Mouse (Mus musculus) limb, embryonic 15.5 days (tissue): Measurements from ENCODE around the gene Sv2b. TPM values are rescaled to one million over a fixed set of nuclear protein-coding genes. Genes with fewer than 3 reads are reported as not detected.

Source experiments
- ATAC-seq: fragments of 200-750 bp; cut with Nextera tagmentation; 2 replicates; pipeline ENCODE4 v1.8.0; 2017; ENCODE audit warnings: low read depth, moderate TSS enrichment; ENCODE audit not compliant: insufficient number of reproducible peaks, low FRiP score, low TSS enrichment
- H3K27ac ChIP-seq: fragments of 300-500 bp; sonication (generic); 2 replicates; pipeline ENCODE4 v1.5.1; 2015; ENCODE audit warnings: moderate library complexity, mild to moderate bottlenecking, inconsistent platforms
- H3K27me3 ChIP-seq: fragments of 300-500 bp; sonication (generic); 2 replicates; pipeline ENCODE4 v1.6.1; 2015; ENCODE audit warnings: inconsistent platforms
- H3K36me3 ChIP-seq: fragments of 300-500 bp; sonication (generic); 2 replicates; pipeline ENCODE4 v1.6.1; 2015; ENCODE audit warnings: inconsistent platforms
- H3K4me1 ChIP-seq: fragments of 300-500 bp; sonication (generic); 2 replicates; pipeline ENCODE4 v1.6.1; 2015; ENCODE audit warnings: inconsistent platforms
- H3K4me2 ChIP-seq: fragments of 300-500 bp; sonication (generic); 2 replicates; pipeline ENCODE4 v1.6.1; 2015; ENCODE audit warnings: mild to moderate bottlenecking, inconsistent platforms
- H3K4me3 ChIP-seq: fragments of 300-500 bp; sonication (generic); 2 replicates; pipeline ENCODE4 v1.5.1; 2015; ENCODE audit warnings: mild to moderate bottlenecking, inconsistent platforms
- H3K9ac ChIP-seq: fragments of 300-500 bp; sonication (generic); 2 replicates; pipeline ENCODE4 v1.6.1; 2015; ENCODE audit warnings: inconsistent platforms
- H3K9me3 ChIP-seq: fragments of 300-500 bp; sonication (generic); 2 replicates; pipeline ENCODE4 v1.6.1; 2016; ENCODE audit warnings: inconsistent platforms
- WGBS: fragments of 180-500 bp; shearing (Covaris S2); methylation state at CpG from one replicate; pipeline ENCODE4 v1.1.7; 2015; 5-methylcytosine and 5-hydroxymethylcytosine counted together
- polyA plus RNA-seq: library from polyadenylated mRNA; unstranded; fragments of >200 nt; fragmentation: Nextera tagmentation; extraction: Ambion mirVana; gene quantifications from 2 replicates; pipeline ENCODE4 v1.2.1, GENCODE M21; 2015

Sv2b gene
- polyA plus RNA-seq, 1 experiment from 2014 or later: 2.6 TPM

GRCm38 (mm10) chr7:75318320-75318719 is 9.3 kb upstream of the Sv2b start:
- Histone ChIP-seq H3K36me3 (no peaks in the 10 kb centered on the region), H3K27ac (no peak overlapping the region), H3K27me3 (no peaks in the 10 kb centered on the region), H3K4me3 (no peak overlapping the region), H3K4me1 (no peaks in the 10 kb centered on the region), H3K4me2 (no peak overlapping the region), H3K9me3 (no peaks in the 10 kb centered on the region), H3K9ac (no peak overlapping the region)
- 69% methylated on average over 1 of the region's 1 CpGs for WGBS
- ATAC-seq: no peak

DNA sequence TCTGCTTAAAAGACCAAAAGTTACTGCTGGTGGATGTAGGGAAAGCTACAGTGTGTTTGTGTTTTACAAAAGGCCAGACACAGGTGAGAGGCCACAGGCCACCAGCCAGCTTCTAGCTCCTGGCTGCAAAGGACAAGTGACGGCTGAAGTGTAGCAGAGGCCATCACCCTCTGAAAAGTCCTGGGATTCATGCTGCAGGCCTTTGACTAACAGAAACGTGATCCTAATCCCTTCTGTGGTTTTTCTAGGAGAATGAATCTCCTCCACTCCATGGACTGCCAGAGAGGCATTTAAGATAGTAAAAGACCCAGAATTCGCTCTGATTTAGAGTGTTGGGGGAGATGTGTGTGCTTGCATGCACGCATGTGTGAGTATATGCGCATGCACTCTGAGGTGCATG is 5.8 kb upstream of the Sv2b start:
- Histone ChIP-seq H3K36me3 (no peaks in the 10 kb centered on the region), H3K9me3 (no peaks in the 10 kb centered on the region)
- no peak for ATAC-seq

DNA sequence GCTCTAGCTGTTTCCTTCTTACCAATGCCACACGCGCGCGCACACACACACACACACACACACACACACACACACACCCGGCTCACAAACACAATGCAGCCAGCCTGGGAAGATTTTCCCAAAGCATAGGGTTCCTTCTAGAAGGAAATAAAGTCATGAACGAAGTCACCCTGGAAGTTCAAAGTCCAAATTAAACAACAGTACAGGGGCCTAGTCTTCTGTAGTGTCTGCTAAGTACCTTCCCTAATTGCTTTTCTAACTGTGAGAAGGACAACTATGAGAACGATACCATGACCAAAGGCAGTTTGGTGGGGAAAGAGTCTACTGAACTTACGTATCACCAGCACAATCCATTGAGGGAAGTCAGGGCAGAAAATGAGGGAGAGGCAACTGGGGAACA is 508 bp upstream of the Sv2b start:
- Histone ChIP-seq H3K4me1 (peaks cover 19% of the 10 kb centered on the region), H3K4me2 (no peak overlapping the region), H3K27me3 (peaks cover 37% of the 10 kb centered on the region), H3K36me3 (no peaks in the 10 kb centered on the region), H3K9ac (no peak overlapping the region), H3K4me3 (no peak overlapping the region), H3K27ac (no peak overlapping the region), H3K9me3 (no peaks in the 10 kb centered on the region)
- no peak for ATAC-seq
- 79% methylated on average over 8 of the region's 8 CpGs for WGBS

More for the DNA sequence above, 5.8 kb upstream of the Sv2b start:
- 71% methylated on average over 5 of the region's 5 CpGs for WGBS
- Histone ChIP-seq H3K4me3 (no peak overlapping the region), H3K9ac (no peak overlapping the region), H3K4me1 (no peaks in the 10 kb centered on the region), H3K27ac (no peak overlapping the region), H3K27me3 (peaks cover 8% of the 10 kb centered on the region; the same call in 1 of the 2 replicates), H3K4me2 (no peak overlapping the region)

GRCm38 (mm10) chr7:75308140-75308456 is 964 bp downstream of the Sv2b start:
- H3K36me3 ChIP-seq: no peaks in the 10 kb centered on the region
- 3% methylated on average over 8 of the region's 8 CpGs for WGBS
- H3K4me3 ChIP-seq: peak overlapping the region; percentile 45
- H3K4me2 ChIP-seq: peak overlapping the region; percentile 94
- H3K9me3 ChIP-seq: no peaks in the 10 kb centered on the region
- H3K9ac ChIP-seq: no peak overlapping the region
- ATAC-seq: no peak
- peaks cover 37% of the 10 kb centered on the region for H3K27me3 ChIP-seq
- no peak overlapping the region for H3K27ac ChIP-seq
- H3K4me1 ChIP-seq: peaks cover 19% of the 10 kb centered on the region

DNA sequence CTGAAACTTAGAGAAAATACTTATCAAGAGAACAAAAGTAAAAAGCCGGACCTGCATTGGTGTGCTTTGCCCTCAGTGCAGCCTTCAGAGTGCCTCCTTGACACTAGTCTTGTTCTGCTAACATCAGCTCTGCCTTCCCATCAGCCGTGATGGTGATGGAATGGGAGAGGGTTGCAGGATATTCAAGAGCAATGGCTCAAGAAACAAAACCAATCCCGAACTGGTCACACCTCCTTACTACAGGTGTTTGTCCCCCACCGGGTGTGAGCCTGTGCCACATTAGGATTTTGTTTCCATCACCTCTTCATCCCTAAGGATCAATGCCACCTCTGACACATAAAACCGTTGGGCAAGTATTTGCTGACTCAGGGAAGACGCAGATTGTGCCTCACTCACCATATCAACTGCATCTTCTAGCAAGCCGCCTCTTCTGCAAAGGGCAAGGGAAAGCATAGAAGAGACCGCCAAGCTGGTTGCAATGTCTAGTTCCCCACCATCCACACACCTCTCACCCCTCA is 1.4 kb downstream of the Sv2b start:
- H3K4me3 ChIP-seq: peak overlapping the region; percentile 45
- ATAC-seq: no peak
- H3K27ac ChIP-seq: no peak overlapping the region
- peaks cover 19% of the 10 kb centered on the region for H3K4me1 ChIP-seq
- no peaks in the 10 kb centered on the region for H3K36me3 ChIP-seq
- no peaks in the 10 kb centered on the region for H3K9me3 ChIP-seq
- H3K9ac ChIP-seq: no peak overlapping the region
- 49% methylated on average over 8 of the region's 8 CpGs for WGBS
- peak overlapping the region; percentile 94 for H3K4me2 ChIP-seq
- peaks cover 37% of the 10 kb centered on the region for H3K27me3 ChIP-seq

GRCm38 (mm10) chr7:75305901-75306465 is 3.1 kb downstream of the Sv2b start:
- Histone ChIP-seq H3K27ac (no peak overlapping the region), H3K4me2 (no peak overlapping the region), H3K9ac (no peak overlapping the region), H3K4me1 (peaks cover 19% of the 10 kb centered on the region), H3K27me3 (peaks cover 37% of the 10 kb centered on the region), H3K4me3 (no peak overlapping the region), H3K9me3 (no peaks in the 10 kb centered on the region), H3K36me3 (no peaks in the 10 kb centered on the region)
- 57% methylated on average over 9 of the region's 9 CpGs for WGBS
- no peak for ATAC-seq

DNA sequence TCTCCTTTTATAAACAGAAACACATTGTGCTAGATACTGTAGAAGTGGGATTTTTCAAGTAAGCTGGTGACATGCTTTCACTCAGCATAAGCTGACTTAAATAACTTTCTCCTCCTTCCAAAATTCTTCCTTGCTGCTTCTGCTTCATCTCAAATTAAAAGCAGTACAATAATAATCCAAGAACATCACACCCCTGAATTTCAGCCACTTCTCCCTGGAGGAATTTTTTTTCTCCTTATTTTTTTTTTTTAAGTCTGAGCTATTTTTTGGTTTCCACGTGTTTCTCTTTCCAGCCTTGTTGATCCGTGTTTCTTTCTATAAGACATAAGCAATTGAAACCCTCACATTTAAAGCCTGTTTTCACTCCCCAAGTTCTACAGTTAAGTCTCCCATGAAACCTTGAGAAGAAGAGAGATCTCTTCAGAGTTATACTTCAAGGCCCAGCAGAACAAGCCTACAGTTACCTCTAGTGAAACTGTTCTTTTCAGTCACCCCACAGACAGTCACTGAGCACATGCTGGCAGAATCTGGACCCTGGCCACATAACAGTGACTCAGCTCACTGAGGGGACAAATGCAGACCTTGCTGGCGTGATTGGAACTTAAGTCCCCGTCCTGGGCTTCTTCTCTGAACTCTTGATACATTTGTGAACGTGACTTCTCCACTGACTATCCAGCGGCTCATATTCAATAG is 6.4 kb downstream of the Sv2b start:
- H3K4me3 ChIP-seq: no peak overlapping the region
- H3K9me3 ChIP-seq: no peaks in the 10 kb centered on the region
- H3K27ac ChIP-seq: no peak overlapping the region
- no peak for ATAC-seq
- 75% methylated on average over 6 of the region's 6 CpGs for WGBS
- H3K36me3 ChIP-seq: no peaks in the 10 kb centered on the region
- no peak overlapping the region for H3K4me2 ChIP-seq
- H3K27me3 ChIP-seq: peaks cover 8% of the 10 kb centered on the region; the same call in 1 of the 2 replicates
- H3K4me1 ChIP-seq: peaks cover 3% of the 10 kb centered on the region
- H3K9ac ChIP-seq: no peak overlapping the region

DNA sequence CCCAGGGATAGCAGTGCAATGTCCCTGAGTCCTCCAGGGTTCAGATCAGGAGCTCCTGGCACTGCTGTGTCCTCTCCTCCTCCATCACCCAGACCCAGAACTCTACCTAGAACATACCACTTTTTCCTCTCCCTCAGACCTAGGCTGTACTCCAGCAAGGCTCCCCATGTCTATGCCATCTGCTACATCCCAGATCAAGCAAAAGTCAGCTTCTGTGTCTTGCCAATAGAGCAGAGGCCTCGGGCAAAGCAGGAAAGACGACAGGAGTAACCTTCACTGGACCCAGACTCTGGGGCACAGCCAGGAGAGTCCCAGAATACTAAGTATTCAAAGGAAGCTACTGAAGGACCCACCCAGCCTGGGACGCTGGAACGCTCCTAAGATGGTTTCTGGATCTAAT is 9.8 kb downstream of the Sv2b start:
- no peak for ATAC-seq
- WGBS: 66% methylated on average over 4 of the region's 4 CpGs
- Histone ChIP-seq H3K4me2 (no peak overlapping the region), H3K27ac (no peak overlapping the region), H3K27me3 (no peaks in the 10 kb centered on the region), H3K4me3 (no peak overlapping the region), H3K4me1 (peaks cover 4% of the 10 kb centered on the region), H3K9ac (no peak overlapping the region), H3K36me3 (no peaks in the 10 kb centered on the region), H3K9me3 (no peaks in the 10 kb centered on the region)

DNA sequence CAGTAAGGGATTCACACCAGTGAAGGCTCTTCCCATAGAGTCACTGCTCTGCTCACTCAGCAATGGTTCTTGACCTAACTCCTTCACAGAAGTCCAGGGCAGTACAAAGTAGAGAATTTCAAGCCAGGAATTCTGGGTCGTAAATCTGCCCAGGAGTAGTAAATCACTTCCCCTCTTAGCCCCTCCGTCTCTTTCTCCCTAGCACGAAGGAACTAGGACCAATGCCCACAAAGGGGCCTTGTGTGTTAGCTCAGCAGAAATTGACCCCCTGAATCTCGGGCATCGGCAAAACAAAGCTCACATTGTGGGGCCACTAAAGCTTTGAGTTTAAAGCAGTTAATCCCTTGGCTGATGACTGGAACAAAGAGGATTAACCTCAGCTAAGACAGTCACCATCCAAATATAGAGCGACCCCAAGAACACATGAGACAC is 12.4 kb downstream of the Sv2b start:
- WGBS: 21% methylated on average over 6 of the region's 6 CpGs
- Histone ChIP-seq H3K4me3 (no peak overlapping the region), H3K27ac (no peak overlapping the region)

GRCm38 (mm10) chr7:75295228-75295865 is 13.7 kb downstream of the Sv2b start:
- no peak overlapping the region for H3K4me3 ChIP-seq
- H3K9ac ChIP-seq: no peak overlapping the region
- H3K4me2 ChIP-seq: no peak overlapping the region
- 69% methylated on average over 5 of the region's 5 CpGs for WGBS
- H3K27ac ChIP-seq: no peak overlapping the region
- H3K4me1 ChIP-seq: peaks cover 4% of the 10 kb centered on the region
- H3K27me3 ChIP-seq: no peaks in the 10 kb centered on the region
- no peak for ATAC-seq
- H3K9me3 ChIP-seq: no peaks in the 10 kb centered on the region
- no peaks in the 10 kb centered on the region for H3K36me3 ChIP-seq

More for the DNA sequence above, 12.4 kb downstream of the Sv2b start:
- Histone ChIP-seq H3K4me1 (peaks cover 4% of the 10 kb centered on the region), H3K4me2 (no peak overlapping the region), H3K9me3 (no peaks in the 10 kb centered on the region), H3K36me3 (no peaks in the 10 kb centered on the region), H3K9ac (no peak overlapping the region), H3K27me3 (no peaks in the 10 kb centered on the region)
- no peak for ATAC-seq

GRCm38 (mm10) chr7:75292246-75292645 is 16.8 kb downstream of the Sv2b start:
- Histone ChIP-seq H3K4me3 (no peak overlapping the region), H3K27me3 (no peaks in the 10 kb centered on the region), H3K27ac (no peak overlapping the region), H3K36me3 (no peaks in the 10 kb centered on the region), H3K9me3 (no peaks in the 10 kb centered on the region), H3K4me2 (no peak overlapping the region), H3K9ac (no peak overlapping the region), H3K4me1 (peaks cover 4% of the 10 kb centered on the region)
- no peak for ATAC-seq
- 23% methylated on average over 3 of the region's 3 CpGs for WGBS

DNA sequence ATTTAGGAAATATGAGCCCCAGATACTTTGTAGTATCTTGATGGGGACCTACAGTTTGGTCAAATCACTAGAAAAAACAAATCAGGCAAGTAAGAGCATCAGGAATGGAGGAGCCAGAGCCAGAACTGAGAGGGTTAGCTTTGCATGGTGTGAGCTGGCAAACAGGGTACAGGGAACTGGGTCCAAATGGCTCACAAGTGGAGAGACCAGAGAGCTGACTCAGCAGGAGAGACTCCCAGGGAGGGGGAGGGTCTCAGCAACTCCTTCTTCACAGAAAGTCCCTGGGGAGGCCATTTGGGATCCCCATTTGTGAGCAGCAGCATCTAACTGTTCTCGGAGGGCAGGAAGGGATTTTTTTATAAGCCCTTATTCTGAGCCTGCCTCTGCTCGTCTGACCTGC is 18.5 kb downstream of the Sv2b start:
- ATAC-seq: no peak
- Histone ChIP-seq H3K9ac (no peak overlapping the region), H3K27ac (no peak overlapping the region), H3K27me3 (no peaks in the 10 kb centered on the region), H3K4me1 (no peaks in the 10 kb centered on the region), H3K4me3 (no peak overlapping the region), H3K9me3 (no peaks in the 10 kb centered on the region), H3K36me3 (no peaks in the 10 kb centered on the region), H3K4me2 (no peak overlapping the region)
- WGBS: 16% methylated on average over 2 of the region's 2 CpGs
